Mouse (Mus musculus) spleen, adult 2 months (tissue): Measurements from ENCODE around the gene Mup5.

Experiments
- CTCF ChIP-seq: fragments of 200-500 bp; IDR thresholded peaks from 2 replicates; pipeline ENCODE4 v1.5.1; 2011; ENCODE audit warnings: mild to moderate bottlenecking, inconsistent platforms; ENCODE audit not compliant: insufficient read depth, insufficient read length, insufficient replicate concordance; ENCODE audit errors: extremely low read depth
- POLR2A ChIP-seq: fragments of 200-500 bp; IDR thresholded peaks from 2 replicates; pipeline ENCODE4 v1.6.1; 2011; ENCODE audit warnings: low read depth, low read length, inconsistent platforms

GRCm38 (mm10) chr4:61823185-61823584 is 11.8 kb downstream of the Mup5 start:
- TF ChIP-seq CTCF (no peak), POLR2A (no peak)
